Mouse (Mus musculus) testis, postnatal 14 days (tissue): ENCODE data around the gene Efna2.

Experiments
- DNase-seq: peaks from one replicate; pipeline ENCODE4 v3.0.0; 2021; ENCODE audit warnings: low spot score

Efna2 gene

DNA sequence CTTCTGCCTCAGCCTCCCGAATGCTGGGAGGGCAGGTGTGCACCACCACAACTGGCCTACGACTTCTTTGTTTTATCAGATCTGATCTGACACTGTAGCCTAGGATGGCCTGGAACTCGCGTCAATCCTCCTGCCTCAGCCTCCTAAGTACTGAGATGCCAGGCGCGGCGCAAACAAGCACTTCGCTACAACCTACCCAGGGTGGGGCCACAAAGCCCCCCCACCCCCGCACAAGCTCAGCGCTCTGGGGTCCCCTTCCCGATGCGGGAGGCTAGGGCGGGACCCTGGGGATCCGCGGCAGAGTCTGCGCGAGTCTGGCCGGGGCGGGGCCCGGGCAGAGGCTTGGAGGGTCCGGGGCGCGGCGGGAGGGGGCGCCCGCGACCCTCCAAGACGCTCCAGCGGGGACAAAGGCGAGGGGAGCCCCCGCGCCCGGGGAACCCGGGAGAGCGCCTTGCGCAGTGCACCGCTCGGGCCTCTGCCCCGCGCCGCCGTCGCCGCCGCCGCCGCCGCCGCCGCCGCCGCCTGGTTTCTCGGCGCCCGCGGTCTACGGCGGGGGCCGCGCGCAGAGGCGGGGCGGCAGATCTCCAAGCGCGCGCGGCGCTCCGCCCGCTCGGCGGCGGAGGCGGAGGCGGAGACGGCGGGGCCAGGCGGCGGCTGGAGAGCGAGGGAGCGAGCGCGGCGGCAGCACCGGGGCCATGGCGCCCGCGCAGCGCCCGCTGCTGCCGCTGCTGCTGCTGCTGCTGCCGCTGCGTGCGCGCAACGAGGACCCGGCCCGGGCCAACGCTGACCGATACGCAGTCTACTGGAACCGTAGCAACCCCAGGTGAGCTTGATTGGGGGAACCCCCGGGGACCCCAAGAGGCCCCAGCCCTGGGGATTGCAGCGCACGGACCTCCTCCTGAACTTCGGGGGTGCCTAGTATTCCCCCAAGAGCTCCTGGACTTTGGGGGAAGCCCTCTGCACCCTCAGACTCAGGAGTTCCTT is at the start of gene Efna2:
Efna2 (plus strand) TSS at position 415 of the 984 bp plus-strand sequence.
- no peak for DNase-seq

DNA sequence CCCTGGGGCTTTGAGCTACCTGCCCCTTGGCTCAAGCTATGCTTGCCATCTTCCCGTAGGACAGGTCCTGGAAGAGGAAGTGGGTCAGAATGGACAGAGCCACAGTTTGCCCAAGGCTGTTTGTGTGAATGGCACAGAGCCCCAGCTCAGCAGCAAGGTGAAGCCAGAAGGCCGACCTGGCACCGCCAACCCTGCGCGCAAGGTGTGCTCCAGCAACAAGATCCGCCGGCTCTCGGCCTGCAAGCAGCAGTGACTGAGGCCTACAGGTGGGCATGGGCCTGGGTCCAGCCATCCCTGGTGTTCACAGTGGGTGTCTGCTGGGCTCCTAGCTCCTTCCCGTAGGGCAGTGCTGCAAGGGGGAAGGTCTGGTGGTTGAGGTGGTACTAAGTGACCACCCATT is 49.4 kb upstream of the Efna2 start:
- DNase-seq: no peak

DNA sequence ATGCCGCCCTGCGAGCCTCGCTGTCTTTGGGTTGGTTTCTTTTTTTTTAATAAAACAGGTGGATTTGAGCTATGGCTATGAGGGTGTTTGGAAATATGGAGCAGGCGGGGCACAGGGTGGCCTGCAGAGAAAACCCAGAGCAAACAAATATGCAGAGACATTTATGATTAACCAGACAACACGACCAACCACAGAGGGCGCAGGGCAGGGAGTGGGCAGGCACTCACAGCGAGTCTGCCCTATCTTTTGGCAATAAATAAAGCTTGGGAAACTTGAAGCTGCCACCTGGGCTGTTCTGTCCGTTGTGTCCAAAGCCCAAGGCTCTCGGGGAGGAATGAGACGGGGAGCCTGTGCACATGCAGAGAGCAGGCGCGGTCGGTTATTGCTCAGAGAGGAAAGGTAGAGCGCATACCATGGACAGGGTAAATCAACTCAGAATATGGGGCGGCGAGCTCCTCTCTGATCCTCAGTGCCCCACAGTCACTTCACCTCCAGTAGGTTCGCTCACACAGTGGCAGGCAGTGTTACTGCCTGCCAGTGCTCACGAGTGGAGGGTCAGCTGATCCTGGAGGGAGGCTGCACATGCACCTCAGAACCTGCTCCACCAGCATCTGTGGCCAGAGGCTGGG is 48.8 kb upstream of the Efna2 start:
- DNase-seq: no peak

DNA sequence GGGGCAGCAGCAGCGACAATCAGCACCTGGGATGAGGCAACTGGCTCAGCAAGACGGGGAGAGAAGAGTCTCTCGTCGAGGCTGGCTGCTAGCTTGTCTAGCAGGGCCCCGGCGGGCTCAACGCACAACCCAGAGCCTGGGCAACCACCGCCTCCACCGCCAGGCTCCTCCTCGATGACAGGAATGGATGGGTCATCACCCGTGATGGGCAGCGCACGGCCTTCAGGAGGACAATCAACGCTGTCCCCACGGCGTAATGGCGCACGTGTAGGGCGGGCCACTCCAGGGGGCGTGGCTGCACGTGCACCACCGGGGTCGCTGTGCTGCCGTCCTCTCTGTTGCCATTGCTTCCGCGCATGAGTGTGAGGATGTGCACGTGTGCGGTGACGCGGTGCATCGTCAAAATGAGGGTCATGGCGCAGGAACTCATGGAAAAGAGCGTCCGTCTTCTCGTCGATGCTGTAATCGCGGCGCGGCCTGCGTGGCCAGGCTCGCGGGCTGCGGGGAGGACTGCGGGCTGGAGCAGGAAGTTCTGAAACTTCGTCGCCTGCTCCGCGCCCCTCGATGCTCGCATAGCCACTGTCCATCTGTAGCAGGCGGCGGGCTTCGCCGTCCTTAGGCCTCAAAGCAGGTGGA is 47.8 kb upstream of the Efna2 start:
- DNase-seq: peak; percentile 62

DNA sequence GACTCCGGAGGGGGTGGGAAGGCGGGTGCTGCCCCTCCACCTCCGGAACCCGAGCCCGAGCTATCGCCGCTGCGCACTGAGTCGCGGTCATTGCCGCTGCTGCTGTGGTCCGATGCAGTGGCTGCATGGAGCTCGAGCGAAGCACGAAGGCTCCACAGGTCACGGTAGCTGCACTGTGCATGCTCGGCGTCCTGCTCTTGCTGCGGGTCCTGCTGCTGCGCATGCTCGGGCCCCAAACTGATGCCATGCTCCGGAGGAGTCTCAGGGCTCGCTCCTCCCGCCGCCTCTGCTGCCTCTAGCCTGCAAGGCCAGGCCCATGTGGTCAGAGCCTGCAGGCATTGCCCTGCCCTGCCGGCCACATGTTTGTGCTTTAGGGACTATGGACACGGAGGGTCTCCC is 47.3 kb upstream of the Efna2 start:
- DNase-seq: peak; percentile 27

DNA sequence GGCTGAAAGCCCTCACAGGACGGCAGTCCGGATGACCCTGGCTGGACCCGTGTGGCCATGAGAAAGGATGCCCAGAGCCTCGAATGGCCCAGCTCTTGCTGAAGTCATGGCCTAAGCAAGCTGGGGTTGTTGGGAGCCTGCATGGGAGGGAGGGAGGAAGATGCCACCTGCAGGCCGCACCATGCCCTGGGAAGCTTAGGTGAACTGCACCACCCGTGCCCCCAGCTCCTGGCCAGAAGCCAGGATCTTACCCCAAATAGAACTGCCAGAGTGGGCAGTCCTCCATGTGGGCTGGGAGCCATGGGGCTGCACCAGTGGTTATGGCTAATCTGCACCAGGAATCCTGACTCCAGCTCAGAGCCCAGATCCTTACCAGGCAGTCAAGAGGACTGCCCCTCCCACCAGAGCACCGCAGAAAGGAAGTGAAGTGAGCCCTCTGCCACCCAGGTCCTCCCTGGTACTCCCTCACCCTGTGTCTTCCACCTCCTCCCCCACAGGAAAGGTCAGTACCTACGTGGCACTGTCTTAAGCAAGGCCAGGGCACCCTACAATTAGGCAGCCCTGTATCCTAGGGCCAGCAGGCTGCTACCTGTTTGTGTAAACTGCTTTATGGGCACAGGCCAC is 45.9 kb upstream of the Efna2 start:
- DNase-seq: no peak

DNA sequence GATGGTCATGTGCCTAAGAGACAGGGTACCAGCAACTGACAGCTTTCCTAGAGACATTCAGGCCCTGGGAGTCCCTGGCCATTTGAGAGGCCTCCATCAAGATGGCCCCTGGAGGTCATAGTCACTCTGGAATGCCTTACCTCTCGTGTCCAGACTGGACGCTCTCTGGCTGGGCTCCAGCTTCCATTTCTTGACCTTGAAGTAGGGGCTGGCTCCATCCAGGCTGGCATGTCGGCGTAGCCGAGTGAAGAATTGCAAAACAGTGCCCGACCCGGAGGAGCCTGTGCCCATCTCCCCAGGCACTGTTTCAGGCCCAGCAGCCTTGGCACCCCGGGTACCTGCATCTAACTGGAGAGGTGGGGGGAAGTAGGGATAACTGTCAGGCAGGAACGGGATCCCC is 44.9 kb upstream of the Efna2 start:
- no peak for DNase-seq

DNA sequence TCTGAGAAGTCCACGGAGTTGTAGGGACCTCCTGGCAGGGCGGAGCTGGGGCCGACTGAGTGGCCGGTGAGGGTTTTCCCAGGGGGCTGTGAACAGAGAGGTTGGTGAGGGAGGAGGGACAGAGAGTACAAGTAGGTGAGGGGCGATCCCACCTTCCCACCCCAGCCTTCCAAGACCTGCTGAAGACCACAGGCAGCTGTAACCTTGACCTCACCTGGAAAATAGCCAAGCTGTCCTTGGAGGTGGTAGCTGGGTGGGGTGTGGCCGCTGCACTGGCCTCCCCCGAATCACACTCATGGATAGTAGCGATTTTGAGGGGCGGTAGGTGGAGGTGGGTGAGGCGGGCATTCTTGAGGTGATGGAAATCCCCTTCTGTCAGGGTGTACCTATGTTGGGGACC is 44.1 kb upstream of the Efna2 start:
- DNase-seq: no peak

DNA sequence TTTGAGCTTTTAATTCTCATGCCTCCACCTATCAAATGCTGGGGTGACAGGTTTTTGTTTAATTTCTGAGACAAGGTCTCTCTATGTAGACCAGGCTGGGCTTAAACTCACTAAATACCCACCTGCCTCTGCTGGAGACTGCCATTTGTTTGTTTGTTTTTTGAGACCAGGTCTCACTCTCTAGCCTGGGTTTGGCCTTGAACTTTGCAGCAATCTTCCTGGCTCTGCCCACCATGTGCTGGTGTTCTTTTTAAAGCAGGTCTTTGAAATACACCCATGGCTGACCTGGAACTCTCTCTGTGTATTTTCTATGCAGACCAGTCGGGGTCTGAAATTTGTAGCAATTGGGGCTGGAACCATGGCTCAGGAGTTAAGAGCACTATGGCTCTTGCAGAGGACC is 43.6 kb upstream of the Efna2 start:
- DNase-seq: no peak

DNA sequence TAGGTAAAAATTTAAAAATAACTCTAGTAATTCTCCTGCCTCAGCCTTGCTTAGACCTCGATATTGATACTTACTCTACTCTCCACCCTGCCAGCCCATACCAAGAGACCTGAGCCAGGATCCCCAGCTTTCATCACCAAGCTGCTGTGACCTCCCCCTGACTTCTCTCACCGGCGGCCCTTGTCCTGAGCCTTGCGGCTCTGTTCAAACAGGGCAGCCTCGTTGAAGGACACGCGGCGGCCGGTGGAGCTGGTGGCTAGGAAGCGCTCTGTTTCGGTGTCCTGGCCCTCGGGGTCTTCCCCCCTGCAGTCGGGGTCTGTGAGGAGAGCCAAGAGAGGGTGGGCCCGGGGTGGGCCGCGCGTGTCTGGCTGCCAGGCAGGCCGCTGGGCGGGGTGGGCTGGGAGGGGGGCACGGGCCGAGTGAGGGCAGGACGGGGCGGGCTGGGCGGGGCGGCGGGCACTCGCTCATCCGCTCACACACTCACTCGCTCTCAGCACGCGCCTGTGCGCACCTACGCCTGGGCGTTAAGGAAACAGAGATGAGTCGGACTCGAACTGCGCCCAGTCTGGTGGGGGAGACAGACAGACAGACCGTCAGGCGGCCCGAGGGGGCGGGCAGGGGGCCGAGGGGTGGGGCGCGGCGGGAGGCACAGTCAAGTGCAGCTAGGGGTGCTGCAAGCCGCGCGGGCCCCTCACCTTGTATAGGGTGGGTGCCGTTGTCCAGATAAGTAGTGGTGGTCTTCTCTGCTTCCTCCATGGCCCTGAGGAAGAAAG is 42.9 kb upstream of the Efna2 start:
- DNase-seq: no peak

DNA sequence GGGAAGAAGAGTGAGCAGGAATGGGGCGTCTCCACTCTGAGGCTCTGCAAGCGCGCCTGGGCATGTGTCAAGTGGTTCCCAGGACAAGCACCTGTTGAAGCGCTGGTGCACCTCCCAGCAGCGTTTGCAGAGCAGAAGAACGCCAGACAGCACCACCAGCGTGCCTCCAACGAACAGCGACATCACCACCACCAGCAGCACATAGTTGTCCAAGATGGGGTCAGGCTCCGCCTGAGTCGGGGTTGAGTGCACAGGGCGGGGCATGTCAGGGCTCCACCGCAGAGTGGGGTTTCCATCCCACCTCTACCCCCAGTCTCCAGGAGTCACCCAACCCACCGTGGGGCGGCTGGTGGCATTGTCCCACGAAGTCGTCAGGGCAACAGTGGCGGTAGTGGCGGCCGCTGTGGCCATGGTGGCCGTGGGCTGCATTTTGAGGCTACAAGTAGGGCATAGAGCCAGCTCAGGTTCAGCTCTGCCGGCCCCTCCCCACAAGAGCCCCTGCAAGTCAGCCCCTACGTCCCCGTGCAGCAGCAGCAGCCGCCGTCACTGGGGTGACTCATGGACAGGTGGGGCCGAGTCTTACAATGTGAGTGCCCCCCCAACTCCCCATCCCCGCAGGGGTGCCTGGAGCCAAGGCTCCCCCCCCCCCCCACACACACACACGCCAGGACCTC is 42.2 kb upstream of the Efna2 start:
- DNase-seq: no peak

DNA sequence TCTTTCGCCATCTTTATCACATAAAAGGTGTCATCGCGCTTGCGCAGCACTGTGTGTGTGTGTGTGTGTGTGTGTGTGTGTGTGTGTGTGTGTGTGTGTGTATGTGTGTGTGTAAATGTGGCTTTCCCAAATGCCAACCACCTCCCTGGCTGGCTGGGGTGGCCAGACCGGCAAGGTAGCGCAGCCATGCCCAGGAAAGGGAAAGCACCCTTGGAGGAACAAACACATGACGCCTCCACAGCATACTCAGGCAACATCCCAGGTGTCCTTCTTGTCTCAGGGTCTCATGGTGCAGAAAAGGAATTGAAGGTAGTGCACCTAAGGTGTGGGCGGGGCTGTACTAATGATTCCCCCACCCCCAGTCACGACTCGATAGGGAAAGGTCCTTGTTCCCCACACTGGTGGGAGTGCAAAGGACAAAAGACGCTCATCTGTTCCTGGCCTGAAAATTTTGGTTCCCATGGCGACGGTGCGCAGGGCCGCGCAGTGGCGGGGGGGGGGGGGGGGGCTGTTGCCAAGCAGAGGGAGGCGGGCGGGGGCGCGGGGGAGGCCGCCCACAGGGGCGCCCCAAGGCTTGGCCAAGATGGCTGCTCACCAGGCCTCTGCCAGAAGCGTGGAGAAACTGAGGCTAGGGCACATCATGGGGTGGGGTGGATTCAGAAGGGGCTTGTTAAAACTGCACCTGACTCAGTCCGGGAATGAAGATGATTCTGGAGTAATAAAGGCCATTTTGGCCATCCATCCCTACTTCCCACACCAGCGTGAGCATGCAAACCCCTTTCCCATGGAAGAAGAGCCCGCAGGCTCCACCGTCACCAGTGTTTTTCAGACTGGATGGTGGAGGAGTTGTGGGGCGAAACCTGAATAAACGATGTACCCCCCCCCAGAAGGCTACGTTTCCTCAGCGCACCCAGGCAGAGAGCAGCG is 41.4 kb upstream of the Efna2 start:
- DNase-seq: no peak

DNA sequence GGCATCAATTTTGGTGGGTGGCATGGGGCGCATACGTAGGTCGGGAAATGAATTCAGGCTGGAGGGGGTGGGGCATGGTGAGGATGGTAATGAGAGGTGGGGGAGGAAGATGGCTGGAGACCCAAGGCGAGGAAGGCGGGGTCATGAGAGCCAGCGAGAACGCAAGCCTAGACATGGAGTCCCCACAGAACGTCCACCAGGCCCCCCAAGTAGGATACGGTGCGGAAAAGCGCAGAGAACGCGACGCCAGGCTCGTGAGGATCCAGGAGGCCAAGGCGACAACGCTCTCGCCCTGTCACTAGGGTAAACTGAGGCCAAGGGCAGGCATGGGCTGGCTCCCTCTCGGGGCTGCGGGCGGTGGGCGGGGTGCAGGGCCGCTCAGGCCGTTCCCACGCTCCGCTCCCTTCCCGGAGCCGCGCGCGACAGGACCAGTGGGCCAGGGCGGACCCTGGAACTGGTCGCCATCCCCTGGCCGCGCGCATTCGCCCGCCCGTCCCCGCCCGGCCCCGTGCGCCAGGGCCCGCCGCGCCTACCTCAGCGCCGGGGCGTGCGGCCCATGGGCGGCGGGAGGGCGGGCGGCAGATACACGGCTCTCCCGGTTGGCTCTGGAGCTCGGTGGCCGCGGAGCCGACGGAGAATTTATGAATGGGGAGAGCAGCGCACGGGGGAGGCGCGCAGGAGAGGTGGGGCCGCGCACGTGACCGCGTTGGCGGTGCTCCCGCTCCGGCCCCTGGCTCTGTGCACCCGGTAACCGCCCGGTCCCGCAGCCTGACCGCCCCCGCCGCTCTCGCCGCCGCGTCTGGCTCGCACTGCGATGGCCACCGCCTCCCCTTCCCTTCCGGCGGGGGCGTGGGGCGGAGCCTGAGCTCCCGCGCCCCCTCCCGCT is 40.5 kb upstream of the Efna2 start, which contains the start of gene Atp5d:
Atp5d (plus strand) TSS at position 80 of the 886 bp plus-strand sequence.
- DNase-seq: peak; percentile 69

DNA sequence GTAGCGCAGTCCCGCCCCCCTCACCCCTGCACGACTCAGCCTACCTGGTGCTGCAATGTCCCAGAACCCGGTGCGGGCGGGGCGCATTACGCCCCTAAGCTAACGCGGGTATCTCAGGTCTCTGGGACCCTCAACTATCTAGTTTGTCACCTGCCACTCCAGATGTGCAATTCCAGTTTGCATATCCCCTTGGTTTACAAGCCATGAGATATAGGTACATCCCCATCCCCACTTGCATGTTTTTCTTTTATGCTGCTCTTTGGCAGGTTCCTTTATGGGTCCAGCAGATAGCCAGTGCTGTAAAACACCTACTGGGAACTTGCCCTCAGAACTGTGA is 39.9 kb upstream of the Efna2 start:
- DNase-seq: no peak

DNA sequence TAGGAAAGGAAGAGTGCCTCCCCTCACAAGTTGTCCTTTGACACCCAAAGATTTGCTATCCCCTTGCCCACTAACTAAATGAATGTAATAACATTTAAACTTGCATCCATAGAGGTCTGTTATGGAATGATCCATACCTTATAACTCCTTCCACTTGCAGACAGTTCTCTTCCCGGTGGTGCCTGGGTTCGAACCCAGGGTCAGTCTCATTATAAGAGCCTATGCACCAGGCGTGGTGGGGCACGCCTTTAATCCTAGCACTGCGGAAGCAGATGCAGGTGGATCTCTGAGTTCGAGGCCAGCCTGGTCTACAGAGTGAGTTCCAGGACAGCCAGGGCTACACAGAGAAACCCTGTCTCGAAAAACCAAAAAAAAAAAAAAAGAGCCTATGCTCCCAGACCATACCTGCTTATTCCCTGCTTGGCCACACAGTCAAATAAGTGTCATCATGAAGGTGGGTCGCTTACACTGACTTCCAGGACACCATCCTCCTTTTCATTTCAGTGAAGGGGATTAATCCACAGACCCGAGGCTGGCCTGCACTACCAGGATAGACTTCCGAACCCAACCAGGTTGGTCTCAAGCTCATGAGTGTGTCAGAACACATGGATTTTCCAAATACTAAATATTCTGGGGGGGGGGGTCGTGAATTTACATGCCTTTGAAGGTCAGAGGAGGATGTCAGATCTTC is 39.2 kb upstream of the Efna2 start:
- no peak for DNase-seq

DNA sequence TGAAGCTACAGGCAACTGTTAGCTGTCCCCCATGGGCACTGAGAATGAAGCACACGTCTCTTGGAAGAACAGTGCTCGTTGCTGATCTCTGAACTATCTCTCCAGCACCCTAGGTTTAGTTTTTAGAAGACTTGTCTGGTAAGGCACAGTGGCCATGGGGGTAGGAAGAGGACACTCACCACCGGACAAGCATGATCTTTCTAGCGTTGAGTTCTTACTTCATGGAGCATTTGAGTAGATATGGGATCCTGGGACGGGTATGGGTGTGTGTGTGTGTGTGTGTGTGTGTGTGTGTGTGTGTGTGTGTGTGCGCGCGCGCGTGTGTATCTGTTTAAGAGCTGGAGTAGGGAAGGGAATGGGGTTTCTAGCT is 38.6 kb upstream of the Efna2 start, which contains the start of gene Cbarp:
Cbarp (minus strand) TSS at position 170 of the 370 bp plus-strand sequence.
- DNase-seq: no peak

DNA sequence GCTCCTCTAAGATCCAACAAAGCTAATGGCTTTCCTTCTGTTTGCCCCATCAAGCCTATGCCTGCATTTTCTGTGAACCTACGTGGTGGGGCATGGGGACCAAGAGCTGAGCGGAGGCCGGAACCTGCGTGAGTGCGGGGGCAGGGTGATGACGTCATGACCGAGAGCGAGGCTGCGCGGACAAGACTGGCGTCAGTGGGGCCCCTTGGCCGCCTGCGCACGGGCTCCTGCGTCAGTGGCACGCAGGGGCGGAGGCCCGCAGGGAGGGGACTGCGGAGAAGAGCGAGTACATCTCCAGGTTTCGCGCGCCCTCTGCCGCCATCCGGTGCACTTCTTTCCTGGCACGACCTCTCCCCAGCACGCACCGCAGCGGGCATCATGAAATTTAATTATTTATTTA is 38.0 kb upstream of the Efna2 start:
- DNase-seq: peak; percentile 93

DNA sequence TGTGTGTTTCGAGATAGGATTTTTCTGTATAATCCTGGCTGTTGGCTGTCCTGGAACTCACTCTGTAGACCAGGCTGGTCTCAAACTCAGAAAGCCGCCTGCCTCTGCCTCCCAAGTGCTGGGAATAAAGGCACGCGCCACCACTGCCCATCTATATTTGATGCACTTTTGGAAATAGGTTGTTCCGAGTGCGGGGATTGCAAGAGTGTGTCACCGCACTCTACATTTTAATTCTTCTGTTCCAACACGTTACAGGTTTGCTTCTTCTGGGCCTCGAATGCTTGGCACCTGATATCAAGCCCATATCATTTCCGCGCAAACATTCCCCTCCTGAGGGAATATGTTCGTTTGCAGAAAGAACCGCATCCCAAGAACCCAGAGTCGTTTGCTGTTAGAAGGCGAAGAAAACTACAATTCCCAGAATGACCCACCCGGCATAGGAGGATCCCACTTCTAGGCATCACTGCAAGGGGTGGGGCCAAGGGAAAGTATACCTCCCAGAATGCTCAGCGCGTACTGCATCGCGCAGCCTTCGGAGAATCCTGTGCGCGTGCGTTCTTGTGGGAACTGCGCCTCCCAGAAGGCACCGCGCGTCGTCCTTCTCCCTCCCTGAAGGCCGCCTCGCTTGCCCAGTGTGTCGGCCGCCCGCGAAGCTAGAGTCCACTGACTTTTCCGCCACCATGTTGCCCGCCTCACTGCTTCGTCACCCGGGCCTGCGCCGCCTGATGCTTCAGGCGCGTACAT is 37.3 kb upstream of the Efna2 start:
- peak; percentile 95 for DNase-seq
